Mouse (Mus musculus) kidney, postnatal 0 days (tissue): Measurements from ENCODE around the gene B3gnt2. TPM values are rescaled to one million over a fixed set of nuclear protein-coding genes. Genes with fewer than 3 reads are reported as not detected.

Experiments
- ATAC-seq: fragments of 200-750 bp; cut with Nextera tagmentation; replicated peaks from 2 replicates; pipeline ENCODE4 v1.8.0; 2017; ENCODE audit warnings: low read depth, moderate number of reproducible peaks, moderate TSS enrichment, moderate library complexity; ENCODE audit not compliant: low FRiP score
- DNase-seq: peaks from one replicate; pipeline ENCODE4 v3.0.0-alpha.2; 2016; ENCODE audit warnings: low spot score
- H3K27ac ChIP-seq: fragments of 300-500 bp; sonication (generic); 2 replicates; pipeline ENCODE4 v1.5.1; 2014; ENCODE audit warnings: mild to moderate bottlenecking
- H3K27me3 ChIP-seq: fragments of 300-500 bp; sonication (generic); 2 replicates; pipeline ENCODE4 v1.6.1; 2014; ENCODE audit warnings: low read length, mixed read lengths; ENCODE audit not compliant: insufficient read depth
- H3K36me3 ChIP-seq: fragments of 300-500 bp; sonication (generic); 2 replicates; pipeline ENCODE4 v1.6.1; 2014; ENCODE audit warnings: low read length, mixed read lengths; ENCODE audit not compliant: insufficient read depth
- H3K4me1 ChIP-seq: fragments of 300-500 bp; sonication (generic); replicated peaks from 2 replicates; pipeline ENCODE4 v1.6.1; 2014; ENCODE audit warnings: antibody characterized with exemption, low read length, mixed read lengths; ENCODE audit not compliant: insufficient read depth
- H3K4me2 ChIP-seq: fragments of 300-500 bp; sonication (generic); 2 replicates; pipeline ENCODE4 v1.6.1; 2014; ENCODE audit warnings: mild to moderate bottlenecking, low read length, moderate library complexity, mixed read lengths
- H3K4me3 ChIP-seq: fragments of 300-500 bp; sonication (generic); replicated peaks from 2 replicates; pipeline ENCODE4 v1.5.1; 2014; ENCODE audit warnings: low read depth, low read length
- H3K9ac ChIP-seq: fragments of 300-500 bp; sonication (generic); 2 replicates; pipeline ENCODE4 v1.6.1; 2014; ENCODE audit warnings: low read depth, low read length
- H3K9me3 ChIP-seq: fragments of 300-500 bp; sonication (generic); replicated peaks from 2 replicates; pipeline ENCODE4 v1.6.1; 2016; ENCODE audit warnings: low read length, inconsistent platforms, mixed read lengths
- CTCF ChIP-seq: IDR thresholded peaks from 2 replicates; pipeline ENCODE4 v1.5.1; 2016; ENCODE audit warnings: antibody characterized with exemption, low read depth, mild to moderate bottlenecking, moderate library complexity
- WGBS: fragments of 180-500 bp; shearing (Covaris S2); extraction: QIAGEN DNeasy Blood & Tissue Kit; methylation state at CpG from one replicate; pipeline ENCODE4 v1.1.7; 2014; 5-methylcytosine and 5-hydroxymethylcytosine counted together
- polyA plus RNA-seq: library from polyadenylated mRNA; unstranded; fragments of >200 nt; fragmentation: Nextera tagmentation; extraction: Ambion mirVana; gene quantifications from 2 replicates; pipeline ENCODE4 v1.2.1, GENCODE M21; 2015

Gene B3gnt2
- polyA plus RNA-seq, 1 experiment from 2014 or later, result 20.7 TPM

DNA sequence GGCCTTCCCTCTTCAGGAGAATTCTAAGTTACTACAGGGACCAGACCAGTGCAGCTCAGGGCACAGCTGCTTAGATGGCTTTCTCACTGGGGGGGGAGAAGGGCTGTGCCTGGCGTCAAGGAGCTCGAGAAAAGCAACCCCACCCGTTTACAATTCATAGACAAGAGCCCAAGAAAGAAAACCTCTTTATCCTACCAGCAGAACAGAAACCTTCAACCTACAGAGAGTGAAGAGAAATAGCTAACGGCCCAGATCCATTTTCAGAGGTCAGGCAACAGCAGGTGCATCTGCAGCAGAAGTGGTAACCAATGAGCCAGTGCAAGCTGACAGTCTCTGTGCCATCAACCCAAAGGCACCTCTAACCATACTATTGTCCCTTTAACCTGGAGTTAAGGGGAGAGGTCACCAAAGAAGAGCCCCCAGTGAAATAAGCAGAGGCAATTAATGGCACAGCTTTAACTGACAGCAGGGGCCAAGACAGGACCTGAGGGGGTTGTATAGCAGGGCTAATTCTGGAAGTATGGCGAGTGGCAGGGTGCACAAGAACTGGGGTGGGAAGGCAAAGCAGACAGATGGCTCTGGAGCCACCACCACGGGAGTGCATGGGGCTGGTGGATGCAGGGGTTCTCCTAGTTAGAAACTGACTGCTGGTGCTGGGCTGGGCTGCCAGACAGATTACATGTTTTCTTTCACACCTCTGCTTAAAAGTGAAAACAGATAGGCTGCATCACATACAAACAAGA lies 14.5 kb downstream of the B3gnt2 start:
- H3K27me3 ChIP-seq, result no peaks in the 10 kb centered on the region
- WGBS, result 44% methylated on average over 6 of the region's 6 CpGs
- no peak for TF ChIP-seq CTCF
- H3K27ac ChIP-seq, result peak overlapping the region; percentile 64
- H3K4me2 ChIP-seq, result peak overlapping the region; percentile 5; the same call in 1 of the 2 replicates
- ATAC-seq (no peak), DNase-seq (no peak)
- H3K36me3 ChIP-seq, result no peaks in the 10 kb centered on the region
- H3K4me3 ChIP-seq, result no peak overlapping the region
- no peak overlapping the region for H3K9ac ChIP-seq
- peaks cover 48% of the 10 kb centered on the region for H3K4me1 ChIP-seq
- no peaks in the 10 kb centered on the region for H3K9me3 ChIP-seq

DNA sequence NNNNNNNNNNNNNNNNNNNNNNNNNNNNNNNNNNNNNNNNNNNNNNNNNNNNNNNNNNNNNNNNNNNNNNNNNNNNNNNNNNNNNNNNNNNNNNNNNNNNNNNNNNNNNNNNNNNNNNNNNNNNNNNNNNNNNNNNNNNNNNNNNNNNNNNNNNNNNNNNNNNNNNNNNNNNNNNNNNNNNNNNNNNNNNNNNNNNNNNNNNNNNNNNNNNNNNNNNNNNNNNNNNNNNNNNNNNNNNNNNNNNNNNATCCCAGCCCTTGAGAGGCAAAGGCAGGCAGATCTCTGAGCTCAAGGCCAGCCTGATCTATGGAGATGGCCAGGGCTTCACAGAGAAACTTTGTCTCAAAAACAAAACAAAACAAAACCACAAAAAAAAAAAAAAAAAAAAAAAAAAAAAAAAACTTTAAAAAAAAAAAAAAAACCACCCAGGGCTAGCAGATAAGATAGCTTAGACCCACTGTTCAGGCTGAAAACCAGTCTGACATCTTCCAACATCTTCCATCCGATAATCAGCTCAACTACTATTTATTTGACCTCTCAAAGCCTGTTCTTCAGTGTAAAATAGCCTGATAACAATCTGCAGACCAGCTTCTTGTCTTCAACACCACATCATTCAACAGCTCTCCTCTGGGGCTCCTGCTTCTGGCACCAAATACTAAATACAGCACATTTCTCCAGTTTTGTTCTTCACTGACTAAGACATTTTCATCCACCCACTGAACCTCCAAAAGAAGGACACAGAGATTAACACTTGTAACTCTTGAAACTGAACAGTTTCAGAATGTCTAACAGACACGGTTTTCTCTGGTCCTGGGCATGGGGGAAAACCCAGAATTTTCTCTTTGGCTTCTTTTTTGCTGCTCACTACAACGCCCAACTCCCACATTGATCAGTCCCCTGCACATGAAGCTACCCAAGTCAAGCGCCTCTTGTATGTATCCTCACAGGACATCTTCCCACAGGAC lies 15.7 kb downstream of the B3gnt2 start:
- H3K4me1 ChIP-seq, result peaks cover 37% of the 10 kb centered on the region
- 78% methylated on average over 4 of the region's 4 CpGs for WGBS
- no peak for DNase-seq

DNA sequence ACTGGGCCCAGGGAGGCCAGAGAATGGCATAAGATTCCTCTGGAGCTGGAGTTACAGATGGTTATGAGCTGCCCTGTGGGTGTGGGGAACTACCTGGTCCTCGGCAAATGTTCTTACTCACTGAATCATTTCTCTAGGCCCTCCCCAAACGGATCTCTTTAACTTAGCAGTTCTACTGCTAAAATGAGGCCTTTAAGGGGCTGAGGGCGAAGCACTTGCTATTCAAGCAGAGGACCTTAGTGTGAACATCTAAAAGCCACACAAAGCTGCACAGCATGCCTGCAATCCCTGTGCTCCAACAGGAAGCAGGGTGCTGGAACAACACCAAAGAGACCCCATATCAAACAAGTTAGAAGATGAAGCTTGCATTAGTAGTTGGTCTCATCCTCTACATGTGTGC lies 21.3 kb downstream of the B3gnt2 start:
- Histone ChIP-seq H3K27me3 (no peaks in the 10 kb centered on the region), H3K36me3 (peaks cover 3% of the 10 kb centered on the region; the same call in 1 of the 2 replicates), H3K4me3 (no peak overlapping the region), H3K9me3 (no peaks in the 10 kb centered on the region), H3K27ac (0 out of 2 replicates have a peak overlapping the region, but pooled peaks have one; percentile 6), H3K4me1 (0 out of 2 replicates have a peak, but pooled peaks cover 3% of the 10 kb centered on the region), H3K4me2 (no peak overlapping the region), H3K9ac (no peak overlapping the region)
- DNase-seq (no peak), ATAC-seq (no peak)
- no peak for TF ChIP-seq CTCF
- 54% methylated on average over 3 of the region's 3 CpGs for WGBS

More for the DNA sequence above, 15.7 kb downstream of the B3gnt2 start:
- Histone ChIP-seq H3K9ac (no peak overlapping the region), H3K27ac (no peak overlapping the region), H3K36me3 (no peaks in the 10 kb centered on the region), H3K4me3 (no peak overlapping the region), H3K27me3 (no peaks in the 10 kb centered on the region), H3K4me2 (no peak overlapping the region), H3K9me3 (no peaks in the 10 kb centered on the region)
- TF ChIP-seq CTCF, result no peak
- ATAC-seq, result no peak

DNA sequence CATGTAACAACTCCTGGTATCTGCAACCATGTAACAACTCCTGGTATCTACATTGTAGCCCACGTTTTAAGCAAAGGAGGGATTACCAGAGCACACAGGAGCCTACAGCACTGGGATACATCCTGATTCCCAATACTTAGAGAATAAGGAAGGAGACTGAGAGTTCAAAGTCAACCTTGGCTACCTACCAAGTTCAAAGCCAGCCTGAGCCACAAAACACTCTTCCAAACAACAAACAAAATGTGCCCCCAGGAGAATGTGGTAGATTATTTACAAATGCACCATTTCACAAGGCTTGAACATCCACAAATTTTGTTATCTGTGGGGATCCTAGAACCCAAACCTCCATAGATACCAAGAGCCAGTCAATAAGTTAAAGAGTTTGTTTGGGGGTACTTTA lies 22.4 kb downstream of the B3gnt2 start:
- 89% methylated on average over 1 of the region's 1 CpGs for whole genome bisulfite sequencing
- Histone ChIP-seq H3K9me3 (no peaks in the 10 kb centered on the region), H3K9ac (no peak overlapping the region), H3K4me2 (no peak overlapping the region), H3K36me3 (peaks cover 3% of the 10 kb centered on the region; the same call in 1 of the 2 replicates), H3K27ac (no peak overlapping the region), H3K27me3 (no peaks in the 10 kb centered on the region), H3K4me3 (no peak overlapping the region), H3K4me1 (0 out of 2 replicates have a peak, but pooled peaks cover 3% of the 10 kb centered on the region)
- no peak for ATAC-seq
- no peak for DNase-seq
- TF ChIP-seq CTCF, result no peak

DNA sequence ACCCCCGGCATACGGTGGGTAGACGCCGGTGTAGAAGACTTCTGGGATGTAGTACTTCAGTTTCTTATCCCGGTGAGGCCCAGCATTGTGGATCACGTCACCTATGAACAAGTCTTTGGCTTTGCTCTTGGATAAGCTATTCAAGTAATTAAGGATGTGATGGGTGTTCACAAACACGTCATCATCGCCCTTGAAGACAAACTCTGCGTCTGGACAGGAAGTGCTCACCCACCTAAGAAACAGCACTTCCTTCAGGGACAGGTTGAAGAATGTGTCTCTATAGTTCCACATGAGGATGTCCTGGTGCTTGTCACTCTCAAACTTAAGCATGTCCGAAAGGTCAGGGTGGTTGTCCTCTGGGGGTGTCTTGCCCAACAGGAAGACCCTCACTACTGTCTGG lies 24.5 kb downstream of the B3gnt2 start:
- no peak overlapping the region for H3K4me3 ChIP-seq
- DNase-seq (no peak), ATAC-seq (no peak)
- no peak overlapping the region for H3K27ac ChIP-seq
- no peak overlapping the region for H3K4me2 ChIP-seq
- no peaks in the 10 kb centered on the region for H3K4me1 ChIP-seq
- TF ChIP-seq CTCF, result no peak
- 91% methylated on average over 10 of the region's 10 CpGs for WGBS
- H3K36me3 ChIP-seq, result peaks cover 3% of the 10 kb centered on the region; the same call in 1 of the 2 replicates
- no peaks in the 10 kb centered on the region for H3K27me3 ChIP-seq
- H3K9me3 ChIP-seq, result no peaks in the 10 kb centered on the region
- no peak overlapping the region for H3K9ac ChIP-seq

DNA sequence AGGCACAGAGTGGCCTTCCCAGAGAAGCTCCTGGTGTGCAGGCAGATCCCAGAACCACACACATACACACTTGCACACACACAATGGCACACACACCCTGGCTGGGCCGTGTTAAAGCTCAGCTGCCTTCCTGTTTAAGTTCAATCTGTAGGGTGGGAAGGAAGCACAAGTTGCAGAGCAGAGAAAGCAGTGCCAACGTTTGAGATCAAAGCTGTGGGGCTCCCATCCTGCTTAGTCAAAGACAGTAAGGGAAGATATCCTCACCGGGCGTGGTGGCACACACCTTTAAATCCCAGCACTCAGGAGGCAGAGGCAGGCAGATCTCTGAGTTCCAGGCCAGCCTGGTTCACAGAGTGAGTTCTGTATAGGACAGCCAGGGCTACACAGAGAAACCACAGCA lies 28.2 kb downstream of the B3gnt2 start:
- ATAC-seq, result no peak
- no peak overlapping the region for H3K9ac ChIP-seq
- H3K36me3 ChIP-seq, result peaks cover 3% of the 10 kb centered on the region; the same call in 1 of the 2 replicates
- H3K4me2 ChIP-seq, result no peak overlapping the region
- no peak overlapping the region for H3K27ac ChIP-seq
- H3K4me1 ChIP-seq, result no peaks in the 10 kb centered on the region; the same call in 1 of the 2 replicates
- DNase-seq, result no peak
- WGBS, result 83% methylated on average over 4 of the region's 4 CpGs
- H3K4me3 ChIP-seq, result no peak overlapping the region
- TF ChIP-seq CTCF, result no peak
- no peaks in the 10 kb centered on the region for H3K27me3 ChIP-seq
- H3K9me3 ChIP-seq, result no peaks in the 10 kb centered on the region
